Mouse (Mus musculus) heart, postnatal 36 days (tissue): ENCODE measurements at regions not wholly inside any gene's neighbourhood (a gene's known extent, or its start where the extent isn't known, plus 50 kb on each side); places are given as distances from the start of the nearest gene placed in this dataset.

ENCODE experiments used
- DNase-seq, 2 experiments: peaks; one replicate each; pipeline ENCODE4 v3.0.0; 2021 to 2022
- intact Hi-C: fragments of 180-260 bp; cut with DNase I; formaldehyde crosslinking; loops from one replicate; pipeline ENCODE4 v1.15.1; 2025

DNA sequence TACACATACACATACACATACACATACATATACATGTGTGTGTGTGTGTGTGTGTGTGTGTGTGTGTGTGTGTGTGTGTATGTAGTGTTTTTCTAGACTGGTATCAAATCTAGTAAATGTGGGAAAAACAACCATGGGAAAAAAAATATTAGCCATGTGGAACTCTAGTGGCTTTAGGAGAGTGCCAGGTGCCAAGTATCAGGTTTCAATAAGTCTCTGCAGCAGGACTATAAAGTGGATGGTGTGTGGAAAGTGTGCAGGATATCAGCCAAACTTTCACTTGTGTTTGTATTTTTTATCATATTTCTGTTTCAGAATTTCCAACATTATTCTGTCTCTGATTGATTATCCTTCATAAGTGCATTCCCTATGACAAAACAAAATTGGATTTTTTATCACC, 653.3 kb upstream of the Fam98a start:
- DNase-seq = no peak
- intact Hi-C loops = no loop called here

DNA sequence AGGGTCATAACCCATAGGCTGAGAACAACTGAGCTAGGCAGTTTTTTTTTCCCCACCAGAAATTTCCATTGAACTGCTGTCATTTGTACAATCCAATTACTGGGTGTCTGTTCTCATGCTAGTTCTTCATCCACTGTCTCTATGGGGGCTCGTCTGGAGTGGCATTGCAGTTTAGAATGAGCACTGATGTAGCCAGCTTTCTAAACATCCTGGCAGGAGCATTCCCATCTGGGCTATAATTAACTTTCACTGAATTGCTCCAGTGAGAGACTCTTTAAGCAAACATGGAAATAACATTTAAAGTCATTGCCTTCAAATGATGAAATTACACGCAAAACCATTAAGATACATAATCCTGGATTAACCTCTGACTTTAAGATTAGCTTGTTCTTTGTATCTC, 633.1 kb upstream of the Fam98a start:
- no peak for DNase-seq
- intact Hi-C loops = no loop called here

DNA sequence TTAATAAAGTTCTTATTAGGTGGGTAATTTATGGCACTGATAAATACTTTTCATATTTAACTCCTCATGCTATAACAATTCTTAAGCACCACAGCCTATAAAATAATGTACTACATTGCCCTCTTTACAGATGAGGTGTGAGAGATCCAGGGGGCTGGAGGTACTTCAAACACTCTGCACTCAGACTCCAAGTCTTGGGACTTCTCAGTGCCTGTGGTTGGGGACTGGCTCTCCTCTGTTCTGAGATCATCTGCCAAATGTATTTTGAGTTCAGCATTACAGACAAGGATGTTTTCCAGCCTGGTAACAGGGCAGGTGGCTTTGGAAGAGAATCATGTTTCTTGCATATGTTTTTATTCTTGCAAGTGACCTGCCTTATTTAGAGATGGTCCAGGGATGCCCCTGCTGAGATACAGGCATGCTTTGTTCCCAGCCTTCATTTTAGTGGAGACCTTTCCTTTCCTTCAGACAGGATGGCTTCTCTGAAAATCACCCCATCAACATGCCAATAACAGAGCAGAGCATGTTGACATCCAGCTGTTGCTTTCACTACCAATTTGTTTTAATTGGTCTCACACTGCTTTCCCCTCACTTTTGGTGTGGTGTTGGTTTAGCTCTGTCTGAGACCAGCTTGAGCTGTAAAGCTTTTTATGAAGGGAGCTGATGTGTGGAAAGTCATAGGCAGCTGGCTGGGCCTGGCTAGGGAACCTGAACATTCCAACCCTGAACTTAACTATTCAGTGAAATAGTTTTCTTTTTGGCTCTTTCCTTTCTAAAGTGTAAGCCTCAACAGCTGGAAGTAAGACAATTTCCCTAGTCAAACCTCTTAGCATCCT, 585.1 kb upstream of the Fam98a start:
- intact Hi-C loops = no loop called here
- no peak for DNase-seq

DNA sequence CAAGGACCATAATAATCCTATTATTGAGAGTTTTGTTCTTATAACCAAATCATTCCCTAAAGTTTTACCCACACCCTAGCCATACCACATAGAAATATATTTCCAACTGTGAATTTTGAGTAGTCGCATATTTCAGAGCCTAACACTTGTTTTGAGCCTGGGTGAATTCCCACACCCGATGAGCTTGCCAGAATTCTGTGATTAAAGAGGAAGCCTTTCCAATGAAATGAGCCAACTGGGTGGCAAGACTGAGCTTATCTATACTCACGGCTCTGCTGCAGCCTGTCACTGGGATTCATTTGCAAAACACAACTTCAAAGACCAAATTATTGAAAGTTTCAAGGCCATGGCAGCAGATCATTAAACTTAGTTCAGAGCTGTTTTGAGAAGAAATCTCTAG, 582.3 kb upstream of the Fam98a start:
- no peak for DNase-seq
- intact Hi-C loops = no loop called here

DNA sequence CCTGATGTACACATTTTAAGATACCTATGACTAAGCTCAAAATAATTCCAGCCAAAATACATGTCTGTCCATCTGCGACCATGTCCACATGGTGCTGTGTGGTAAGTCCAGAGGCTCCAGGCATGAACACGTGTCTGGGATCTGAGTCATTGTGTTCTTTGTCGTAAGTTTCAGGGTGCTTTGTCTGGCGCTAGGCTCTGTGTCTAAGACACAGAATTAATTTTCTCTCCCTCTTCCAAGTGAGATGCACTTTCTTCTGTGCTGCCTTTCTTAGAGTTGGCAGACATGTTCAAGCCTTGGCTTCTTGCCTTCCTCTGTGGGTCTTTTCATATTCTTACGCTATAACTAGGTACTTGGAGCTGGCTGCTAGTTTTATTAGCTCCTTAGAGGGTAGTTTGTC, 573.5 kb upstream of the Fam98a start:
- intact Hi-C loops = no loop called here
- no peak for DNase-seq

DNA sequence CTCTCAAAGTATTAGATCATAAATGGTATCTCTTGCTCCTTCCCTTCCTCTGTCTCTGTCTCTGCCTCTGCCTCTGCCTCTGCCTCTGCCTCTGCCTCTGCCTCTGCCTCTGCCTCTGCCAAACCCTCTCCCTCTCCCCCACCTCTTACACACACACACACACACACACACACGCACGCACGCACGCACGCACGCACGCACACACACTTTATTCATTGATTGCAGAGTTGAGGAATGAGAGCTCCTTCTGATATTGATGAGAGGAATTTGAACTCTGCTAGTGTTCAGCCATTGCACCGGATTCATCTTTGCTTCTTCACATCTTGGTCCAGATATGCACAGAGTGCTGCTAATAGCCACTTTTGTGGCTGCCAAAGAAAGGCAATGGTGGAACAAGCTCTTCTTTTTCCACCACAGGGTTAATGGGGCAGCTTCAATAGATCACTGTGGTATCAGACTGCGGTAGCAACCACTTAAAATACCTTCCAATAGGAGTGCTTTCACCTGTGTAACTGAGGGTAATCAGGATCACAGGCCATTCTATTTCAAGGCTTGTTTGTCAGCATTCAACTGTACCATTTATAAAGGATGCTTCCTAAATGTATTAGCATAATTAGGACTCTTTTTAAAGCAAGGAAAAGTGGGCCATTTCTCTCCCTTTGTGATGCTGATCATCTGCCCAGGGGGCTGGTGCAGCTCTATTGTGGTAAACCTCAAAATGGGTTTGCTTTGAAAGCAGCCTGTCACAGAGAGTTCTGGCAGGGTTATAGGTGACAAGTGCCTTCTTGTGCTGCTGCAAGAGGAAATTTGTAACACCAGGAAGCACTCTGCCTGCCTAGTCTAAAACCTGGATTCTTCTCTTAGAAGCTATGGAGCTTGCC, 559.8 kb upstream of the Fam98a start:
- intact Hi-C loops = no loop called here
- no peak for DNase-seq

DNA sequence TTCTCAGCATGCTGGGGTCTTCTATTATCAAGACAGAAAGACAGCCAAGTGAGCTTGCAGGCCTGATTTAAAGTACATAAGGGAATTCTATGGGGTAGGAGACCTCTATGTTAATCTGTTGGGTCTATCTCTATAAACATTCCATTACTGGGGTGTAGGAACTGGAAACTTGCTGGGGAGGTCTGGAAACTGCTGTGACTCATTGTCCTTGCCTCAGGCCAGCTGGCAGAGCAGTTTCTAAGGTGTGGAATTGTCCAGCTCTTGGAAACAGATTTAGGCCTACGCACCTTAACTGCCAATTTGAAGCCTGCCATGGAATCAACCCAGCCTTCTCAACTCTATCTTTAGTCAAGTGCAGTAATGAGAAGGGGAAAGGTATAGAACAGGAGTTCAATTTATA, 559.1 kb upstream of the Fam98a start:
- DNase-seq = no peak
- intact Hi-C loops = no loop called here

DNA sequence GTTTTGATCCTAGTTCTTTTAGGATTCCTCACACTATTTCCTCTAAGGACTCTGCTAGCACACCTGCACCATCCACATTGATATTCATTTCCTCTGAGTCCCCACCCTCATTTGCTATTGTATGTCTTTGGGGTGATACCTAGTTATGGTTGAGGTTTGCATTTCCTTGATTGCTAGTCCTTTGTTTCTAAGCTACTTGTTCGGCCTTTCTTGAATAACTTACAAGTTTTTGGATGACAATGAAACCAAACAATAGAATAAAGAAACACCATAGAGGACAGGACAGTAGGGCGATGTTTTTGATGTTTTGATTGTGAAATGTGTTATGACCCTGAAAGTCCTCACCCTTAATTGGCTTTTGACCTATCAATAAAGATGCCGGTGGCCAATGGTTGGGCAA, 531.8 kb upstream of the Fam98a start:
- DNase-seq = no peak
- intact Hi-C loops = no loop called here

DNA sequence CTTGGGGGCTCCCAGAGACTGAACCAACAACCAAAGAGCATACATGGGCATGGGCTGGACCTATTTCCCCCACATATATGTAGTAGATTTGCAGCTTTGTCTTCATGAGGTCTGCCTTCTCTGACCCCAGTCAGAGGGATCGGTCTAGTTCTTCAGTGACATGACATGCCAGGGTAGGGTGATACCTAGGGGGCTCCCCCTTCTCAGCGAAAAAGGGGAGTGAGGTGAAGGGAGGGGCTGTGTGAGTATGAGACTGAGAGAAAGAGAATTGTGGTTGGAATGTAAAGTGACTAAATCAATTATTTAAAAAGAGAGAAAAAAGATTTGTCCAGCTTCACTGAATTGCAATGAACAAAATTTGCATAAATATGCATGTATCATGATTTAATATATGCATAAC, 530.0 kb upstream of the Fam98a start:
- DNase-seq = no peak
- intact Hi-C loops = no loop called here

DNA sequence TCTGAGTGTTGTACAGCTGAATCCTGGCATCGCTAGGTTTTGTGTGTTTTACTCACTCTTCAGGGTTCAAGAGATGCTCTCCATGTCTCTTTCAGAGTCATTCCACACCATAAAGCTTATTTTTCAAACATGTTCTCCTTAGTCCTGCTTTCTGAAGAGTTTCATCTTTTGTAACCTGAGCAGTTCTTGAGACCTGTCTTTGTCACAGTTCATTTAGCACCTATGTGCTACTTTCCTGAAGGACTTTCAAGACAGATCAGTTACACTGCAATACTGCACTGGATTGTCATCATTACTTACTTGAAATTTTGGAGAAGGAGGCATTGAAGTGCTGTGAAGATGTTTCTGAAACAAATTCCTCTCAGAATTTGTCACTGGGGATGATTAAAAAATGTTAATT, 494.7 kb upstream of the Fam98a start:
- no peak for DNase-seq
- intact Hi-C loops = no loop called here

DNA sequence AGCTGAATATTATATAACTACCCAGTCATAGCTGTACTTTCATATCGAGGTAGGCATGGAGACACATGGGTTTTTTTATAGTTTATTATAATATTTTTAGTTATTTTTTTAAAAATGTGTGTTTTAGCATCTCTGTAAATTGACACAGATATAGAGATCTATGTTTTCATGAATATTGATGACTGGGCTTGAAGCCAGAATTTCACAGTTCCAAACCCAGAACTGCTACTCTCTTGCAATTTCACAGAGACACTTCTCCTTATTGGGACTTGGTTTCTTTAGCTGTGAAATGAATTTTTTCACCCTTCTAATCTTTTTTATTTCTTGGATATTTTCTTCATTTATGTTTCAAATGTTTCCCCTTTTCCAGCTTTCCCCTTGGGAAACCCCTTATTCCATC, 481.0 kb upstream of the Fam98a start:
- intact Hi-C loops = no loop called here
- no peak for DNase-seq

DNA sequence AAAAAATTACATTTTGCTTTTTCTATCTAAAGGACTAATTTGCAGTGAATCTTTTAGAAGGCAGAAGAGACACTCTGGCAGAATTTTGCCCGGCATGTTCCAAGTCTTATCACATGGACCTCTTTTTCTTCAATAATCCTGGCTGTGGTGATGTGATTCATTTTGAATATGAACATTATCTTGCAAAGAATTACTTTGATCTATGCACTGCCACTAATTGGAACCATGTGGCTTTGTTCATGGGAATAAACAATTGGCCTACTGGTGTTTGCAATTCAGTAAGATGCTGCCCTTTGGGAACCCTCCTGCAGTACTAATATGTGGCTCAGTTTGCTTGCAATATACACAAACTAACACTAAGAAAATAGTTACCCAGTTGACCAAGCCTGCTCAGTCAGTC, 456.3 kb upstream of the Fam98a start:
- intact Hi-C loops = no loop called here

DNA sequence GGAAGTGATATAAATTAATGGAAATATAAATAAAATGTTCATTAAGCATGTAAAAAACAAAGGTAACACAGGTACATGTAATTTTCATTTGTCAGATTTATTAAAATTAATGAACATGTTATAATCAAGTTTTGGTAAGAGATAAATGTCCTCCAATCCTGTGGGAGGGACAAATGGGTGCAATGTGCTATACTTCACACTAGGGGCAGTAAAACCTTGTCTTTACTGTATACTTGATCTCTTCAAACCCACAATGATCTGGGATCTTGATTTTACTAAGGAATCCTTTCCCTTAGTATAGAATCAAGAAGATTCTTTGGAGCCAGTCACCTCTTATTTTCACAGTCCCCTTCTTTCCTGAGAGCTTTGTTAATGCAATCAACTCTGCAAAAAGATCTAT, 451.1 kb upstream of the Fam98a start:
- intact Hi-C loops = no loop called here
- DNase-seq = no peak

More for the DNA sequence above, 456.3 kb upstream of the Fam98a start:
- DNase-seq = no peak

DNA sequence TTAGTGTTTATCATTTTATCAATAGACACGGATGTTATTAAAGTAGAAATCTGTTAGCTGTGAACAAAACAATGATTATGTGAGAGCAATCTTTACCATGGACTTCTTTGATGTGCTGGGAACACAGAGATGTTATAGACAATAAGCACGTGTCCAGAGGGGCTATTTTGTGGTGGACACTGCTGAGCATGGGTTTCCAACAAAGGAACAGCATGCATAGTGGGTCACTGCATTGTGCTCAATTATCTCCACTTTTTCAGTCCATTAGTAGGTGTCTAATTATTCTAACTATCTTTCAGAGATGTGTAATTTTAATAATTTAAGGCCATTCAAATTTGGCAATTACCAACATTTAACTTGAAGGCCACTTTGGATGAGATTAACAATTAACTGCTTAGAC, 409.6 kb upstream of the Fam98a start:
- intact Hi-C loops = no loop called here
- no peak for DNase-seq

DNA sequence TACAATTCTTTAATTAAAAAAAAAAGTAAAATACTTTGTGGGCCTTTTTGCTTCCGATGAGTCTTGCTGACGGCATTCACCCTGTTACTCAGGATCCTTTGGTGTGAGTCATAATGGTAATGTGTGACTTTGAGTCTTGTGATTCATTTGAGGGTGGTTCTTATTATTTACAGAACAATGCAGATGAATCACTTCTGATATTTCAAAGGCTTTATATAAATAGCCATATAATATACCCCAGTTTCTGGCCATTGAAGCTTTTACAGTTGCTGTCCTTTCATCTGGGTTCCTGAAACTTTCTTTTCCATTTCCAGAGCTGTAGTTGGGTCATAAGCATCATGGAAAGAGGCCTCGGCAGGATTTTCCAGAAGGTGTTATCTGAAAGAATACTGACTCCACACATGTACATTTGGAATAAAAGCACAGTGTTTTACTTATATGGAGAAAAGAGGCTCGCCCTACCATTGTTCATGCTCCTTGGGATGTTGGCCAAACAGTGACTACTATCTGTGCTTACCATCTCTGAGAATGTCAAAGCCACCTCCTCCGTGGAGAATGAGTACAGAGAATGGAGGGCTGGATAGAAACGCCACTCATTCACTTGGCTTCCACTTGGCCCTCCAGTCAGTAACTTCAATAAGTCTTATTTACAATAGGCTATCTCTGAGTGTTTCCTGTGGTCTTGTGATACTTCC, 385.1 kb upstream of the Fam98a start:
- intact Hi-C loops = no loop called here

DNA sequence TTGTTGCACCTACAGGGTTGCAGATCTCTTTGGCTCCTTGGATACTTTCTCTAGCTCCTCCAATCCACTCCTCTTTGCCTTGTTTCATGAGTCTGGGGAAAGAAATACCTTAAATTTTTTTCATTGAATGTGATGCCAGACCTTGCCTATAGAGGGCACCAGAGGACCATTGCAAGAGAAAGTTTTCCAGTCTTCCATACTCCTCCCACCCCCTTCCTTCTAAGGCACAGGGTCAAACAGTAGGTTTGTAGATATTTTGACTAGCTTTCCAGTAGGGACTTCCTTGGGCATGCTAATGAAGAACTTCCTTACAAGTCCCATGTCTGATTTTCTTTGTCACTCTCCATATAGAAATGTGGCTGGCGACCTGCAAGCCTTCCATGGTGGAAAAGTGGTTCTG, 379.3 kb upstream of the Fam98a start:
- intact Hi-C loops = no loop called here
- DNase-seq = peak in 1 of 2 experiments; percentile 2

More for the DNA sequence above, 385.1 kb upstream of the Fam98a start:
- no peak for DNase-seq

DNA sequence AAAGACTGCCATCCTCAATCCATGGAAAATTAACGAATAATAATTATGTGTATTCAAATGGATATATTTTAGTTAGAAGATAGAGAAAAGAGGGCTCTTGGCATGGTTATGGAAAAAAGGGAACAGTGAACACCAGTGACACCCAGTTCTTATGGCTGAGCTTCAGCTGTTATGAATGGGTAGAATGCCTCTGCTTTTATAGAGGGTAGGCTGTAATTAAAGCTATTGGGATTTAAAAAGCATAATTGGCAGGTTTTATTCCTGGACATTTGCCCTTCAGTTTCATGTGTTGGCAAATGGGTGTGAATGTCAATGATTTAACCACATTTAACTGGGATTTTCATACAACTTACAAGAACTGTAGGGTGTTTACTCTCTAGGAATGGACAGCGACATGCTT, 368.5 kb upstream of the Fam98a start:
- no peak for DNase-seq
- intact Hi-C loops = no loop called here

DNA sequence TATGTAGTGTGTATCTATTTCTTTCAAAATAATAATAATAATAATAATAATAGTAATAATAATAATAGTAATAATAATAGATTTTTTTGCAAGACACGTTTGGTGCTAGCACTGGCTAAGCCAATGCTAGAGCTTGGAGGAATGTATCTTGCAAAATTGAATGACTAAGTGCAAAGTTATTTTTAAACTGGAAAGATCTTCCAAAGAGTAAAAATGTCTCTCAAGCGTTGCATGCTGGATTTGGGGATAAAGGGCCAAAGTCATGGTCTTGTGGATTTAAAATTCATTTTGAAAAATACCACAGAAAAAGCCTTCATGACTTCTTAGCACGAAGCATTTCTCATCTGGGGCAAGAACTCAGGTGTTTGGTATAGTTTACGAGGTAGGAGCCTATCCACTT, 365.3 kb upstream of the Fam98a start:
- DNase-seq = no peak
- intact Hi-C loops = no loop called here

DNA sequence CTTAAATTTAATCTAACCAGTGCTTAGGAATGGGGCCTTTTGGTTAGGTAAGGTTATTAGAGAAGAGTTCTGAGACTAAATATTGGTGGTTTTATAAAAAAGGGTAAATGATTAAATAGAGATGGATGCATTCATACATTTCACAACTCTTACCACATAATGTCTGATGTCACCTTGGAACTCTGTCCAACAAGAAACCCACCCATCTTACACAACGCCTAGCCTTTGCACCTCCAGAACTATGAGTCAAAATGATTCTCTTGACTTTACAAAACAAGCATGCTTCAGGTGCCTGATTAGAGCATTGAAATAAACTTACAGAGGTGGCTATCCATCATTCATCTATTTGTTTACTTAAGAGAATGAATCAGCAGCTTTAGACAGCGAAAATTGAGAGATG, 364.8 kb upstream of the Fam98a start:
- intact Hi-C loops = no loop called here
- DNase-seq = no peak

DNA sequence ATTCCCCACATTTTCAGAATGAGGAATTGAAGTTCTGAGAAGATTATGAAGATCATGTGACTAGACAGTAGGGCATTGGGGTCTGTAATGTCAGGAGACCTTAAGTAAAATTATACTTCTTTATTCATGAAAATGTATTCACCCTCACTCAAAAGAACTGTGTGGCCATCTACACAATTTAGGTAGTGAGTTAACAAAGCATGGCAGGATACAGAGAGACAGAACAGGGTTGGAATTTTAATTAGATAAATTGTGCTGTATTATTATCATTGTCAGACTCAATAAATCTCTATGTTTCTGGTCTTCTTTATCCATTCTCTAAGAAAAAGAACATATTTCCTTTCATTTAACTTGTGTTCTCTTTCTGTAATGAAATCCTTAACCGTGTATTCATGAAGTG, 363.5 kb upstream of the Fam98a start:
- intact Hi-C loops = no loop called here
- no peak for DNase-seq

DNA sequence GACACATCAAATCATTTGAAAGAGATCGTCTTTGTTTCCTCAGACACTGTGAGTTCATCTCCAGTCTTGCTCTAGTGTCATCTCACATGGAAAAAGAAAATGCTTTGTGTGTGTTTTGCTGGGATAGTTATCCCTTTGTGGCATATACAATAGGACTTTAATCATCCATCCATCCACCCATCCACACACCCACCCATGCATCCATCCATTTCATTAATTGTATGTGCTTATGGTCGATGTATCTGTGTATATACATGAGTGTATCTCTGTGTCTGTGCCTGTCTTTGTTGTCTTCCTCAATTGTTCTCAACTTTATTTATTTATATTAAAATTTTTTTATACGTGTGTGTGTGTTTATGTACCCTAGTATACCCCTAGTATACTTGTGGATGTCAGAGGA, 355.3 kb upstream of the Fam98a start:
- intact Hi-C loops = no loop called here

More for the DNA sequence above, 355.3 kb upstream of the Fam98a start:
- no peak for DNase-seq
